Mouse (Mus musculus): ENCODE results near the gene Macf1. TPM values are rescaled to one million over a fixed set of nuclear protein-coding genes. Genes with fewer than 3 reads are reported as not detected.

Macf1 gene
- polyA plus RNA-seq, 1 experiment from 2014 or later = 47.1 TPM

GRCm38 (mm10) chr4:123426429-123427080 is 257.6 kb downstream of the Macf1 start:
- H3K4me1 ChIP-seq (ENCODE audit: control insufficient read depth, insufficient read depth, low read length) = peaks cover 59% of the 10 kb centered on the region
- ATAC-seq (replicated peaks; ENCODE audit: extremely low read depth, insufficient read depth, low FRiP score) = no peak
- no peaks in the 10 kb centered on the region for H3K9me3 ChIP-seq (replicated peaks; ENCODE audit: control insufficient read depth, low read length)
- no peaks in the 10 kb centered on the region for H3K27me3 ChIP-seq (ENCODE audit: control insufficient read depth, insufficient read depth, low read length)
- peaks cover 5% of the 10 kb centered on the region for H3K36me3 ChIP-seq (ENCODE audit: control insufficient read depth, insufficient read depth)
- no peak overlapping the region for H3K4me3 ChIP-seq (ENCODE audit: low read length)
- H3K9ac ChIP-seq (ENCODE audit: low read length) = no peak overlapping the region
- no peak overlapping the region for H3K4me2 ChIP-seq (ENCODE audit: low read depth, low read length)
- H3K27ac ChIP-seq (ENCODE audit: low read length) = peak overlapping the region; percentile 91
- WGBS = 69% methylated on average over 10 of the region's 10 CpGs

- Histone ChIP-seq H3K36me3 (ENCODE audit: control insufficient read depth, insufficient read depth) (peaks cover under 1% of the 10 kb centered on the region), H3K27me3 (ENCODE audit: control insufficient read depth, insufficient read depth, low read length) (no peaks in the 10 kb centered on the region), H3K9ac (ENCODE audit: low read length) (0 out of 2 replicates have a peak overlapping the region, but pooled peaks have one; percentile 36), H3K4me1 (ENCODE audit: control insufficient read depth, insufficient read depth, low read length) (peaks cover 59% of the 10 kb centered on the region), H3K4me2 (ENCODE audit: low read depth, low read length) (peak overlapping the region; percentile 39; the same call in 1 of the 2 replicates), H3K9me3 (replicated peaks; ENCODE audit: control insufficient read depth, low read length) (no peaks in the 10 kb centered on the region), H3K27ac (ENCODE audit: low read length) (peak overlapping the region; percentile 91), H3K4me3 (ENCODE audit: low read length) (no peak overlapping the region)
- ATAC-seq (replicated peaks; ENCODE audit: extremely low read depth, insufficient read depth, low FRiP score) = peak; percentile 85
- WGBS = 13% methylated on average over 1 of the region's 1 CpGs
Observed at GRCm38 (mm10) chr4:123425672-123426272, 258.4 kb downstream of the Macf1 start.

- no peak overlapping the region for H3K4me2 ChIP-seq (ENCODE audit: low read depth, low read length)
- no peak overlapping the region for H3K9ac ChIP-seq (ENCODE audit: low read length)
- ATAC-seq (replicated peaks; ENCODE audit: extremely low read depth, insufficient read depth, low FRiP score) = no peak
- peaks cover 58% of the 10 kb centered on the region for H3K4me1 ChIP-seq (ENCODE audit: control insufficient read depth, insufficient read depth, low read length)
- H3K4me3 ChIP-seq (ENCODE audit: low read length) = no peak overlapping the region
- no peaks in the 10 kb centered on the region for H3K27me3 ChIP-seq (ENCODE audit: control insufficient read depth, insufficient read depth, low read length)
- H3K9me3 ChIP-seq (replicated peaks; ENCODE audit: control insufficient read depth, low read length) = no peaks in the 10 kb centered on the region
- WGBS = 85% methylated on average over 2 of the region's 2 CpGs
- no peaks in the 10 kb centered on the region for H3K36me3 ChIP-seq (ENCODE audit: control insufficient read depth, insufficient read depth)
- peak overlapping the region; percentile 66 for H3K27ac ChIP-seq (ENCODE audit: low read length)
Observed at GRCm38 (mm10) chr4:123424050-123424449, 260.1 kb downstream of the Macf1 start.

- H3K4me2 ChIP-seq (ENCODE audit: low read depth, low read length) = no peak overlapping the region
- WGBS = 21% methylated on average over 6 of the region's 6 CpGs
- no peaks in the 10 kb centered on the region for H3K9me3 ChIP-seq (replicated peaks; ENCODE audit: control insufficient read depth, low read length)
- H3K9ac ChIP-seq (ENCODE audit: low read length) = no peak overlapping the region
- peak; percentile 67 for ATAC-seq (replicated peaks; ENCODE audit: extremely low read depth, insufficient read depth, low FRiP score)
- no peaks in the 10 kb centered on the region for H3K27me3 ChIP-seq (ENCODE audit: control insufficient read depth, insufficient read depth, low read length)
- H3K36me3 ChIP-seq (ENCODE audit: control insufficient read depth, insufficient read depth) = no peaks in the 10 kb centered on the region
- H3K4me3 ChIP-seq (ENCODE audit: low read length) = no peak overlapping the region
- peak overlapping the region; percentile 62 for H3K27ac ChIP-seq (ENCODE audit: low read length)
- peaks cover 46% of the 10 kb centered on the region for H3K4me1 ChIP-seq (ENCODE audit: control insufficient read depth, insufficient read depth, low read length)
Observed at GRCm38 (mm10) chr4:123422828-123423227, 261.3 kb downstream of the Macf1 start.

GRCm38 (mm10) chr4:123418032-123418431 is 266.1 kb downstream of the Macf1 start:
- no peak overlapping the region for H3K4me3 ChIP-seq (ENCODE audit: low read length)
- no peak for ATAC-seq (replicated peaks; ENCODE audit: extremely low read depth, insufficient read depth, low FRiP score)
- no peak overlapping the region for H3K27ac ChIP-seq (ENCODE audit: low read length)
- 82% methylated on average over 3 of the region's 3 CpGs for WGBS
- H3K4me1 ChIP-seq (ENCODE audit: control insufficient read depth, insufficient read depth, low read length) = peaks cover 32% of the 10 kb centered on the region
- no peak overlapping the region for H3K4me2 ChIP-seq (ENCODE audit: low read depth, low read length)
- no peaks in the 10 kb centered on the region for H3K9me3 ChIP-seq (replicated peaks; ENCODE audit: control insufficient read depth, low read length)
- H3K27me3 ChIP-seq (ENCODE audit: control insufficient read depth, insufficient read depth, low read length) = no peaks in the 10 kb centered on the region
- no peaks in the 10 kb centered on the region for H3K36me3 ChIP-seq (ENCODE audit: control insufficient read depth, insufficient read depth)
- no peak overlapping the region for H3K9ac ChIP-seq (ENCODE audit: low read length)

- H3K9me3 ChIP-seq (replicated peaks; ENCODE audit: control insufficient read depth, low read length) = no peaks in the 10 kb centered on the region
- H3K4me2 ChIP-seq (ENCODE audit: low read depth, low read length) = no peak overlapping the region
- peaks cover 32% of the 10 kb centered on the region for H3K4me1 ChIP-seq (ENCODE audit: control insufficient read depth, insufficient read depth, low read length)
- no peak for ATAC-seq (replicated peaks; ENCODE audit: extremely low read depth, insufficient read depth, low FRiP score)
- H3K27ac ChIP-seq (ENCODE audit: low read length) = no peak overlapping the region
- H3K9ac ChIP-seq (ENCODE audit: low read length) = no peak overlapping the region
- WGBS = 81% methylated on average over 2 of the region's 3 CpGs
- H3K36me3 ChIP-seq (ENCODE audit: control insufficient read depth, insufficient read depth) = no peaks in the 10 kb centered on the region
- no peaks in the 10 kb centered on the region for H3K27me3 ChIP-seq (ENCODE audit: control insufficient read depth, insufficient read depth, low read length)
- no peak overlapping the region for H3K4me3 ChIP-seq (ENCODE audit: low read length)
Observed at GRCm38 (mm10) chr4:123417478-123417877, 266.7 kb downstream of the Macf1 start.

- Histone ChIP-seq H3K9ac (ENCODE audit: low read length) (no peak overlapping the region), H3K4me3 (ENCODE audit: low read length) (no peak overlapping the region), H3K27ac (ENCODE audit: low read length) (peak overlapping the region; percentile 23; the same call in 1 of the 2 replicates), H3K4me2 (ENCODE audit: low read depth, low read length) (no peak overlapping the region), H3K36me3 (ENCODE audit: control insufficient read depth, insufficient read depth) (no peaks in the 10 kb centered on the region), H3K4me1 (ENCODE audit: control insufficient read depth, insufficient read depth, low read length) (peaks cover 33% of the 10 kb centered on the region), H3K27me3 (ENCODE audit: control insufficient read depth, insufficient read depth, low read length) (no peaks in the 10 kb centered on the region), H3K9me3 (replicated peaks; ENCODE audit: control insufficient read depth, low read length) (no peaks in the 10 kb centered on the region)
- 52% methylated on average over 2 of the region's 2 CpGs for WGBS
- ATAC-seq (replicated peaks; ENCODE audit: extremely low read depth, insufficient read depth, low FRiP score) = no peak
Observed at GRCm38 (mm10) chr4:123416829-123417228, 267.3 kb downstream of the Macf1 start.

GRCm38 (mm10) chr4:123415566-123415965 is 268.6 kb downstream of the Macf1 start:
- ATAC-seq (replicated peaks; ENCODE audit: extremely low read depth, insufficient read depth, low FRiP score) = no peak
- Histone ChIP-seq H3K9ac (ENCODE audit: low read length) (no peak overlapping the region), H3K9me3 (replicated peaks; ENCODE audit: control insufficient read depth, low read length) (no peaks in the 10 kb centered on the region), H3K4me1 (ENCODE audit: control insufficient read depth, insufficient read depth, low read length) (peaks cover 35% of the 10 kb centered on the region), H3K36me3 (ENCODE audit: control insufficient read depth, insufficient read depth) (no peaks in the 10 kb centered on the region), H3K4me3 (ENCODE audit: low read length) (no peak overlapping the region), H3K27me3 (ENCODE audit: control insufficient read depth, insufficient read depth, low read length) (no peaks in the 10 kb centered on the region), H3K4me2 (ENCODE audit: low read depth, low read length) (no peak overlapping the region), H3K27ac (ENCODE audit: low read length) (no peak overlapping the region)
- 93% methylated on average over 1 of the region's 1 CpGs for WGBS

GRCm38 (mm10) chr4:123413876-123414275 is 270.3 kb downstream of the Macf1 start:
- WGBS = 15% methylated on average over 2 of the region's 2 CpGs
- no peak for ATAC-seq (replicated peaks; ENCODE audit: extremely low read depth, insufficient read depth, low FRiP score)
- H3K27ac ChIP-seq (ENCODE audit: low read length) = peak overlapping the region; percentile 84
- no peak overlapping the region; the same call in 1 of the 2 replicates for H3K9ac ChIP-seq (ENCODE audit: low read length)
- H3K36me3 ChIP-seq (ENCODE audit: control insufficient read depth, insufficient read depth) = no peaks in the 10 kb centered on the region
- H3K4me3 ChIP-seq (ENCODE audit: low read length) = no peak overlapping the region
- no peaks in the 10 kb centered on the region for H3K27me3 ChIP-seq (ENCODE audit: control insufficient read depth, insufficient read depth, low read length)
- no peaks in the 10 kb centered on the region for H3K9me3 ChIP-seq (replicated peaks; ENCODE audit: control insufficient read depth, low read length)
- peak overlapping the region; percentile 28; the same call in 1 of the 2 replicates for H3K4me2 ChIP-seq (ENCODE audit: low read depth, low read length)
- peaks cover 52% of the 10 kb centered on the region for H3K4me1 ChIP-seq (ENCODE audit: control insufficient read depth, insufficient read depth, low read length)

Data from heart, embryonic 16.5 days (tissue).